Mouse (Mus musculus): ENCODE measurements around the gene Klra4.
"Not testable (repeated sequence)": the region's sequence is repeated elsewhere in the genome, so short reads cannot be mapped to it uniquely, and the experiment has no call there.

Gene Klra4

GRCm38 (mm10) chr6:130067171-130067570 lies at the start of gene Klra4:
Klra4 (minus strand) TSS chr6:130067271.
- in situ Hi-C loops (cut with MboI), result not testable (repeated sequence)

- in situ Hi-C loops (cut with MboI), result no loop called here
These were observed 43.4 kb upstream of the Klra4 start for GRCm38 (mm10) chr6:130110485-130110884.

GRCm38 (mm10) chr6:130102743-130103142 lies 35.7 kb upstream of the Klra4 start:
- in situ Hi-C loops (cut with MboI), result not testable (repeated sequence)

GRCm38 (mm10) chr6:130092336-130092948 lies 25.4 kb upstream of the Klra4 start:
- in situ Hi-C loops (cut with MboI), result no loop called here

- in situ Hi-C loops (cut with MboI), result no loop called here
These were observed 1.9 kb downstream of the Klra4 start for GRCm38 (mm10) chr6:130065196-130065595.

GRCm38 (mm10) chr6:130035146-130035545 lies 31.9 kb downstream of the Klra4 start:
- in situ Hi-C loops (cut with MboI), result not testable (repeated sequence)

- in situ Hi-C loops (cut with MboI), result not testable (repeated sequence)
These were observed 35.5 kb downstream of the Klra4 start for GRCm38 (mm10) chr6:130031493-130032089.

GRCm38 (mm10) chr6:130026854-130027253 lies 40.2 kb downstream of the Klra4 start, which contains the start of gene Klra6:
Klra6 (minus strand) TSS chr6:130026954.
- in situ Hi-C loops (cut with MboI), result no loop called here
